Mouse (Mus musculus) granulocyte monocyte progenitor cell, adult 5-6 weeks (primary cell): ENCODE data around the gene Il17ra. TPM values are rescaled to one million over a fixed set of nuclear protein-coding genes. Genes with fewer than 3 reads are reported as not detected.

Experiments
- ATAC-seq: replicated peaks from 2 replicates; pipeline ENCODE4 v1.8.0; 2016; ENCODE audit warnings: mild to moderate bottlenecking, moderate TSS enrichment, inconsistent platforms; ENCODE audit not compliant: poor library complexity, severe bottlenecking
- total RNA-seq, 2 experiments: library from RNA; stranded (forward) in 1 of 2; stranded (reverse) in 1 of 2; fragments of 200-712, 200-1000 nt in 1 of 2; fragments of >200 nt in 1 of 2; fragmentation: Nextera tagmentation in 1 of 2; gene quantifications; 2 replicates each; pipeline ENCODE4 v1.2.3; 2014 to 2017

Il17ra gene
- total RNA-seq, 2 experiments from 2014 or later, result 27.7 to 29.8 TPM

GRCm38 (mm10) chr6:120496544-120496943, 33.5 kb downstream of the Il17ra start:
- ATAC-seq, result no peak

- no peak for ATAC-seq
Observed at GRCm38 (mm10) chr6:120504051-120504450, 41.0 kb downstream of the Il17ra start.

- no peak for ATAC-seq
Observed at GRCm38 (mm10) chr6:120505531-120505930, 42.5 kb downstream of the Il17ra start.

GRCm38 (mm10) chr6:120508645-120509044, 45.6 kb downstream of the Il17ra start:
- no peak for ATAC-seq

- ATAC-seq, result no peak
Observed at GRCm38 (mm10) chr6:120509975-120510374, 46.9 kb downstream of the Il17ra start.

GRCm38 (mm10) chr6:120510425-120510824, 47.4 kb downstream of the Il17ra start:
- no peak for ATAC-seq

- no peak for ATAC-seq
Observed at GRCm38 (mm10) chr6:120511212-120511611, 48.2 kb downstream of the Il17ra start.

GRCm38 (mm10) chr6:120516422-120516821, 53.4 kb downstream of the Il17ra start:
- ATAC-seq, result no peak

GRCm38 (mm10) chr6:120516879-120517278, 53.8 kb downstream of the Il17ra start:
- no peak for ATAC-seq

- no peak for ATAC-seq
Observed at GRCm38 (mm10) chr6:120517311-120517710, 54.3 kb downstream of the Il17ra start.

GRCm38 (mm10) chr6:120519647-120520046, 56.6 kb downstream of the Il17ra start:
- no peak for ATAC-seq

- no peak for ATAC-seq
Observed at GRCm38 (mm10) chr6:120524796-120525195, 61.7 kb downstream of the Il17ra start.

GRCm38 (mm10) chr6:120529123-120529522, 66.1 kb downstream of the Il17ra start:
- ATAC-seq, result no peak

GRCm38 (mm10) chr6:120531020-120531965, 68.2 kb downstream of the Il17ra start, which contains the start of gene Hdhd5:
Gene Hdhd5 (minus strand): TSS chr6:120531319.
- peak; percentile 98 for ATAC-seq

- no peak for ATAC-seq
Observed at GRCm38 (mm10) chr6:120532594-120532993, 69.5 kb downstream of the Il17ra start.

GRCm38 (mm10) chr6:120536337-120536736, 73.3 kb downstream of the Il17ra start:
- ATAC-seq, result no peak

Other genes with a start within 250 kb of the Il17ra start
- gene D330020A13Rik, start 168.9 kb upstream of the Il17ra start, total RNA-seq (2014; fragmentation: Nextera tagmentation), result not detected in 2 replicates
- not detected in 2 replicates for gene D330020A13Rik, start 168.9 kb upstream of the Il17ra start, total RNA-seq (2017)
- not detected in 2 replicates for gene B4galnt3, start 168.7 kb upstream of the Il17ra start, total RNA-seq (2014; fragmentation: Nextera tagmentation)
- gene B4galnt3, start 168.7 kb upstream of the Il17ra start, total RNA-seq (2017), result not detected in 2 replicates
- gene Kdm5a, start 99.1 kb upstream of the Il17ra start, total RNA-seq (2014; fragmentation: Nextera tagmentation), result 30.9 and 42.5 TPM in 2 replicates
- 70.2 and 81.0 TPM in 2 replicates for gene Kdm5a, start 99.1 kb upstream of the Il17ra start, total RNA-seq (2017)
- 18.6 and 21.6 TPM in 2 replicates for gene Ccdc77, start 98.9 kb upstream of the Il17ra start, total RNA-seq (2014; fragmentation: Nextera tagmentation)
- gene Ccdc77, start 98.9 kb upstream of the Il17ra start, total RNA-seq (2017), result 32.6 and 32.7 TPM in 2 replicates
- gene Tmem121b, start 30.6 kb downstream of the Il17ra start, total RNA-seq (2014; fragmentation: Nextera tagmentation), result not detected in 2 replicates
- gene Tmem121b, start 30.6 kb downstream of the Il17ra start, total RNA-seq (2017), result not detected in 2 replicates
- gene Hdhd5, start 68.1 kb downstream of the Il17ra start, total RNA-seq (2014; fragmentation: Nextera tagmentation), result 7.4 and 9.6 TPM in 2 replicates
- 3.6 and 4.7 TPM in 2 replicates for gene Hdhd5, start 68.1 kb downstream of the Il17ra start, total RNA-seq (2017)
- 0.15 TPM in 1 of 2 replicates, not detected in the other for gene Cecr2, start 203.1 kb downstream of the Il17ra start, total RNA-seq (2014; fragmentation: Nextera tagmentation)
- not detected in 2 replicates for gene Cecr2, start 203.1 kb downstream of the Il17ra start, total RNA-seq (2017)